Mouse (Mus musculus) MEL (cell line): ENCODE results near the gene Slc44a5. TPM values are rescaled to one million over a fixed set of nuclear protein-coding genes. Genes with fewer than 3 reads are reported as not detected.

Source experiments
- DNase-seq: peaks from one replicate; pipeline ENCODE4 v3.0.0; 2011; ENCODE audit warnings: low read depth, low spot score
- H3K27ac ChIP-seq: 2 replicates; pipeline ENCODE4 v1.5.1; 2012; ENCODE audit warnings: low read depth, mild to moderate bottlenecking, control low read depth, low read length, moderate library complexity; ENCODE audit not compliant: control insufficient read depth
- H3K27me3 ChIP-seq, 2 experiments: fragments of 150-350 bp in 1 of 2; sonication (generic) in 1 of 2; 2 replicates each; pipeline ENCODE4 v1.6.1; 2012; ENCODE audit warnings: low read length in 2 of 2, mild to moderate bottlenecking in 2 of 2, improper control_type of control experiment in 1 of 2, moderate library complexity in 1 of 2; ENCODE audit not compliant: insufficient read depth in 2 of 2, control insufficient read depth in 1 of 2
- H3K36me3 ChIP-seq, 2 experiments: 2 replicates each; pipeline ENCODE4 v1.6.1; 2012 to 2014; ENCODE audit warnings: low read length in 2 of 2, improper control_type of control experiment in 1 of 2, inconsistent platforms in 1 of 2, mild to moderate bottlenecking in 1 of 2; ENCODE audit not compliant: insufficient read depth in 2 of 2, control insufficient read depth in 1 of 2
- H3K4me1 ChIP-seq, 2 experiments: fragments of 150-350 bp in 1 of 2; sonication (generic) in 1 of 2; 2 replicates each; pipeline ENCODE4 v1.6.1; 2012; ENCODE audit warnings: low read length in 2 of 2, improper control_type of control experiment in 1 of 2, mild to moderate bottlenecking in 1 of 2; ENCODE audit not compliant: insufficient read depth in 2 of 2, control insufficient read depth in 1 of 2
- H3K4me3 ChIP-seq, 2 experiments: fragments of 150-350 bp in 1 of 2; sonication (generic) in 1 of 2; 2 replicates each; pipeline ENCODE4 v1.5.1; 2012; ENCODE audit warnings: low read depth in 2 of 2, low read length in 2 of 2, mild to moderate bottlenecking in 2 of 2, moderate library complexity in 2 of 2, control low read depth in 1 of 2, improper control_type of control experiment in 1 of 2; ENCODE audit not compliant: control insufficient read depth in 1 of 2, insufficient read depth in 1 of 2
- H3K79me2 ChIP-seq: 2 replicates; pipeline ENCODE4 v1.6.1; 2012; ENCODE audit warnings: mild to moderate bottlenecking, low read length, moderate library complexity; ENCODE audit not compliant: control insufficient read depth, poor library complexity, insufficient read depth
- H3K9ac ChIP-seq: 2 replicates; pipeline ENCODE4 v1.6.1; 2012; ENCODE audit warnings: low read depth, mild to moderate bottlenecking, control low read depth, low read length, moderate library complexity; ENCODE audit not compliant: control insufficient read depth, poor library complexity, severe bottlenecking
- H3K9me3 ChIP-seq: fragments of 150-350 bp; sonication (generic); replicated peaks from 2 replicates; pipeline ENCODE4 v1.6.1; 2012; ENCODE audit warnings: mild to moderate bottlenecking, low read length, improper control_type of control experiment, moderate library complexity; ENCODE audit not compliant: insufficient read depth
- BHLHE40 ChIP-seq: IDR thresholded peaks from 2 replicates; pipeline ENCODE4 v1.6.1; 2012; ENCODE audit warnings: low read depth, mild to moderate bottlenecking, inconsistent platforms, low read length, improper control_type of control experiment, borderline replicate concordance
- CHD1 ChIP-seq: IDR thresholded peaks from 2 replicates; pipeline ENCODE4 v1.6.1; 2012; ENCODE audit warnings: low read depth, mild to moderate bottlenecking, inconsistent platforms, low read length, improper control_type of control experiment
- CHD2 ChIP-seq: IDR thresholded peaks from 2 replicates; pipeline ENCODE4 v1.6.1; 2011; ENCODE audit warnings: low read length, improper control_type of control experiment
- CTCF ChIP-seq, 3 experiments: IDR thresholded peaks in 2 of 3; conservative IDR thresholded peaks in 1 of 3; 2 replicates each; pipeline ENCODE4 v1.5.1; 2011 to 2012; ENCODE audit warnings: low read length in 3 of 3, low read depth in 2 of 3, mild to moderate bottlenecking in 2 of 3, improper control_type of control experiment in 1 of 3, inconsistent platforms in 1 of 3, mixed read lengths in 1 of 3, moderate library complexity in 1 of 3; ENCODE audit not compliant: control insufficient read depth in 1 of 3, insufficient read depth in 1 of 3, poor library complexity in 1 of 3, severe bottlenecking in 1 of 3
- E2F4 ChIP-seq: IDR thresholded peaks from 2 replicates; pipeline ENCODE4 v1.6.1; 2011; ENCODE audit warnings: low read depth, low read length, improper control_type of control experiment, borderline replicate concordance
- ETS1 ChIP-seq: IDR thresholded peaks from 2 replicates; pipeline ENCODE4 v1.6.1; 2012; ENCODE audit warnings: low read depth, mild to moderate bottlenecking, inconsistent platforms, low read length, improper control_type of control experiment, moderate library complexity
- GATA1 ChIP-seq: IDR thresholded peaks from 2 replicates; pipeline ENCODE4 v1.6.1; 2011; ENCODE audit warnings: low read depth, low read length, improper control_type of control experiment
- JUND ChIP-seq: IDR thresholded peaks from 2 replicates; pipeline ENCODE4 v1.6.1; 2011; ENCODE audit warnings: low read depth, mild to moderate bottlenecking, improper control_type of control experiment, low read length
- KAT2A ChIP-seq: conservative IDR thresholded peaks from 2 replicates; pipeline ENCODE4 v1.6.1; 2012; ENCODE audit warnings: low read depth, low read length, improper control_type of control experiment, inconsistent platforms
- MAFK ChIP-seq: IDR thresholded peaks from 2 replicates; pipeline ENCODE4 v1.6.1; 2011; ENCODE audit warnings: low read depth, mild to moderate bottlenecking, low read length, improper control_type of control experiment, borderline replicate concordance
- MAZ ChIP-seq: IDR thresholded peaks from 2 replicates; pipeline ENCODE4 v1.6.1; 2012; ENCODE audit warnings: low read depth, mild to moderate bottlenecking, inconsistent platforms, low read length, improper control_type of control experiment
- MEF2A ChIP-seq: IDR thresholded peaks from 2 replicates; pipeline ENCODE4 v1.6.1; 2014; ENCODE audit warnings: low read depth, mild to moderate bottlenecking, inconsistent platforms, low read length, improper control_type of control experiment; ENCODE audit not compliant: poor library complexity, insufficient replicate concordance, severe bottlenecking; ENCODE audit errors: extremely low read depth
- MYB ChIP-seq: IDR thresholded peaks from 2 replicates; pipeline ENCODE4 v1.6.1; 2011; ENCODE audit warnings: mild to moderate bottlenecking, low read depth, low read length, improper control_type of control experiment
- MYC ChIP-seq: IDR thresholded peaks from 2 replicates; pipeline ENCODE4 v1.6.1; 2011; ENCODE audit warnings: low read depth, mild to moderate bottlenecking, low read length, improper control_type of control experiment, moderate library complexity
- NELFE ChIP-seq: IDR thresholded peaks from 2 replicates; pipeline ENCODE4 v1.6.1; 2011; ENCODE audit warnings: low read depth, low read length, improper control_type of control experiment
- NRF1 ChIP-seq: IDR thresholded peaks from 2 replicates; pipeline ENCODE4 v1.6.1; 2014; ENCODE audit warnings: low read depth, mild to moderate bottlenecking, inconsistent platforms, low read length, improper control_type of control experiment, moderate library complexity; ENCODE audit not compliant: poor library complexity, insufficient read depth, severe bottlenecking
- POLR2A ChIP-seq, 2 experiments: IDR thresholded peaks; 2 replicates each; pipeline ENCODE4 v1.6.1; 2011 to 2012; ENCODE audit warnings: low read length in 2 of 2, mild to moderate bottlenecking in 2 of 2, control low read depth in 1 of 2, improper control_type of control experiment in 1 of 2, low read depth in 1 of 2, moderate library complexity in 1 of 2; ENCODE audit not compliant: control insufficient read depth in 1 of 2, insufficient read depth in 1 of 2, poor library complexity in 1 of 2
- POLR2AphosphoS2 ChIP-seq: IDR thresholded peaks from 2 replicates; pipeline ENCODE4 v1.6.1; 2011; ENCODE audit warnings: low read length, improper control_type of control experiment
- RAD21 ChIP-seq: IDR thresholded peaks from 2 replicates; pipeline ENCODE4 v1.6.1; 2011; ENCODE audit warnings: mild to moderate bottlenecking, low read depth, low read length, improper control_type of control experiment
- TAL1 ChIP-seq: IDR thresholded peaks from 2 replicates; pipeline ENCODE4 v1.6.1; 2012; ENCODE audit warnings: mild to moderate bottlenecking, inconsistent platforms, low read length, moderate library complexity, mixed read lengths
- UBTF ChIP-seq: IDR thresholded peaks from 2 replicates; pipeline ENCODE4 v1.6.1; 2012; ENCODE audit warnings: low read depth, mild to moderate bottlenecking, inconsistent platforms, low read length, improper control_type of control experiment, moderate library complexity, borderline replicate concordance; ENCODE audit not compliant: insufficient read depth
- ZKSCAN1 ChIP-seq: IDR thresholded peaks from 2 replicates; pipeline ENCODE4 v1.6.1; 2012; ENCODE audit warnings: low read depth, mild to moderate bottlenecking, inconsistent platforms, low read length, improper control_type of control experiment, moderate library complexity
- ZNF384 ChIP-seq: IDR thresholded peaks from 2 replicates; pipeline ENCODE4 v1.6.1; 2012; ENCODE audit warnings: low read depth, mild to moderate bottlenecking, inconsistent platforms, low read length, improper control_type of control experiment
- polyA plus RNA-seq, 2 experiments: library from polyadenylated mRNA; stranded (reverse) in 1 of 2; unstranded in 1 of 2; fragments of >175 nt in 1 of 2; fragments of >200 nt in 1 of 2; gene quantifications; 2 replicates each; pipeline versions ENCODE4 v1.2.1 to v1.2.4; 2012; ENCODE audit warnings: low replicate concordance in 2 of 2, low read depth in 1 of 2; ENCODE audit not compliant: insufficient read length in 2 of 2, insufficient read depth in 1 of 2, missing spikeins in 1 of 2
- total RNA-seq: library from RNA; depleted of rRNA; stranded (reverse); fragments of 300-350 nt; gene quantifications from 2 replicates; pipeline ENCODE4 v1.2.3, GENCODE M21; 2012

The Slc44a5 gene
- total and polyA plus RNA-seq, 3 experiments: not detected

- no peaks in the 10 kb centered on the region for H3K36me3 ChIP-seq
- H3K4me1 ChIP-seq: no peaks in the 10 kb centered on the region
- H3K9me3 ChIP-seq: no peaks in the 10 kb centered on the region
- H3K79me2 ChIP-seq: no peaks in the 10 kb centered on the region
- H3K4me3 ChIP-seq: no peak overlapping the region
- H3K27ac ChIP-seq: no peak overlapping the region
- H3K9ac ChIP-seq: no peak overlapping the region
- H3K27me3 ChIP-seq: no peaks in the 10 kb centered on the region
- TF ChIP-seq CHD2 (no peak), BHLHE40 (no peak), E2F4 (no peak), JUND (no peak), NRF1 (no peak), NELFE (no peak), POLR2A (IDR thresholded peaks at IDR 0.05; ENCODE audit: control insufficient read depth in 1 of 2, insufficient read depth in 1 of 2, low read depth in 1 of 2, low read length in 2 of 2, poor library complexity in 1 of 2) (no peak), GATA1 (no peak), CHD1 (no peak), ZNF384 (no peak), MEF2A (no peak), MAFK (no peak), ZKSCAN1 (no peak), MYC (no peak)
- DNase-seq: no peak
Measured at GRCm38 (mm10) chr3:154127246-154127645, 154.0 kb downstream of the Slc44a5 start.

- no peaks in the 10 kb centered on the region for H3K9me3 ChIP-seq
- TF ChIP-seq JUND (no peak), POLR2AphosphoS2 (no peak), CTCF (IDR thresholded peaks at IDR 0.05 in 2 of 3, conservative IDR thresholded peaks at IDR 0.05 in 1 of 3; ENCODE audit: control insufficient read depth in 1 of 3, insufficient read depth in 1 of 3, low read depth in 2 of 3, low read length in 3 of 3, poor library complexity in 1 of 3, severe bottlenecking in 1 of 3) (no peak), KAT2A (no peak), MYB (no peak), ETS1 (no peak), UBTF (no peak), MAZ (no peak), CHD1 (no peak), RAD21 (no peak), TAL1 (no peak)
- H3K36me3 ChIP-seq: no peaks in the 10 kb centered on the region
- H3K9ac ChIP-seq: no peak overlapping the region
- no peak overlapping the region for H3K27ac ChIP-seq
- no peak for DNase-seq
- no peak overlapping the region for H3K4me3 ChIP-seq
- H3K4me1 ChIP-seq: no peaks in the 10 kb centered on the region
- no peaks in the 10 kb centered on the region for H3K27me3 ChIP-seq
- no peaks in the 10 kb centered on the region for H3K79me2 ChIP-seq
Measured at GRCm38 (mm10) chr3:154129036-154129435, 155.8 kb downstream of the Slc44a5 start.
